Mouse (Mus musculus) cerebellum, adult 2 months (tissue): ENCODE results near the gene Adamts17.

Experiments
- CTCF ChIP-seq: fragments of 200-500 bp; IDR thresholded peaks from 2 replicates; pipeline ENCODE4 v1.5.1; 2011; ENCODE audit warnings: low read depth, mild to moderate bottlenecking, control low read depth, low read length, moderate library complexity, borderline replicate concordance; ENCODE audit not compliant: insufficient read depth
- POLR2A ChIP-seq: fragments of 200-500 bp; IDR thresholded peaks from 2 replicates; pipeline ENCODE4 v1.6.1; 2011; ENCODE audit warnings: low read length, control low read depth, borderline replicate concordance; ENCODE audit not compliant: insufficient read depth

- no peak for TF ChIP-seq POLR2A
- TF ChIP-seq CTCF = no peak
Observed at GRCm38 (mm10) chr7:66831295-66831694, 8.2 kb upstream of the Adamts17 start.
